26 mouse cellular contexts compared by ENCODE assay signal in the genomic region with DNA sequence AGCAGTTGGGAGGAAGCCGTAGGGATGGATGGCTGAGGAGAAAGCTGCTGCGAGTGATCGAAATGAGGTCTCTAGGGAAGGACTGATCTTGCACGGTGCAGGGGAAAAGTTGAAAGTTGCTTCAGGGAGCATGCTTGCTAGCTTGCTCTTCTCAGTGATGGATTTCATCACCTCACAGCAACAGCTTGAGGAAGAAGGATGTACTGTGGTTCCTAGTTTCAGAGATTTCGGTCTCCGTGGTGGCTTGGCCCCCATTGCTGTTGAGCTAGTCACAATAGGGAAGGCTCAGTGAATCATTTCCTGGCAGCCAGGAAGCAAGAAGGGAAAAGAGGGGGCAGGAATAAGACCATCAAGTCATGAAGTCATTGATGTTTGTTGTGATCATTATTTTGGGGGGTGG. TPM values are rescaled to one million over a fixed set of nuclear protein-coding genes. Genes with fewer than 3 reads are reported as not detected.
DNase-seq lines count a peak whose midpoint lies in the region; ATAC-seq and TF ChIP-seq lines count a peak whose summit lies in the region.
"Had no signal": no experiment of that assay in that cellular context is flagged by ENCODE, and none has a peak within 500 bp of the region (broad histone marks: within the 10 kb centered on the region; RNA-seq: fewer than 3 reads in every experiment).

No protein-coding gene starts in this region.

- H3K79me2 ChIP-seq in heart, adult 2 months (replicated peaks; ENCODE audit: control insufficient read depth, insufficient read depth, low read length), result no peaks in the 10 kb centered on the region

- intact Hi-C loops in heart, adult 2 months (cut with DNase I), result no loop called here

- no peak overlapping the region for H3K4me3 ChIP-seq in heart, adult 2 months
- H3K4me3 ChIP-seq in heart, embryonic 11.5 days (ENCODE audit: low read depth, low read length), result no peak overlapping the region
- H3K4me3 ChIP-seq in brown adipose tissue, adult 24 weeks (ENCODE audit: insufficient read depth, low read depth, low read length), result no peak overlapping the region
- no peak overlapping the region for H3K4me3 ChIP-seq in hindbrain, embryonic 10.5 days
- H3K4me3 ChIP-seq in forebrain, embryonic 13.5 days, result no peak overlapping the region
- H3K4me3 ChIP-seq: erythroblast, embryonic 14.5 days; forebrain, embryonic 15.5 days; hindbrain, embryonic 13.5 days; intestine, embryonic 15.5 days had no signal

- H3K27ac ChIP-seq in heart, adult 2 months, result peak overlapping the region; percentile 13; the same call in 1 of the 2 replicates
- H3K27ac ChIP-seq in heart, embryonic 11.5 days (ENCODE audit: low read depth, low read length), result no peak overlapping the region
- H3K27ac ChIP-seq in brown adipose tissue, adult 24 weeks (replicated peaks; ENCODE audit: low read depth, low read length), result 0 out of 2 replicates have a peak overlapping the region, but pooled peaks have one; percentile 7
- H3K27ac ChIP-seq in hindbrain, embryonic 10.5 days, result no peak overlapping the region
- H3K27ac ChIP-seq in forebrain, embryonic 13.5 days, result no peak overlapping the region
- H3K27ac ChIP-seq: embryonic facial prominence, embryonic 10.5 days; embryonic facial prominence, embryonic 13.5 days; forebrain, embryonic 10.5 days; forebrain, embryonic 15.5 days; heart, embryonic 13.5 days; hindbrain, embryonic 13.5 days; intestine, embryonic 15.5 days had no signal

- 33% methylated on average over 6 of the region's 6 CpGs for WGBS in heart, adult 2 months
- WGBS in heart, embryonic 11.5 days (ENCODE audit: insufficient replicate concordance), result 75% methylated on average over 6 of the region's 6 CpGs
- WGBS in hindbrain, embryonic 10.5 days, result 91% methylated on average over 6 of the region's 6 CpGs
- WGBS in forebrain, embryonic 13.5 days, result 96% methylated on average over 6 of the region's 6 CpGs

- H3K4me1 ChIP-seq in heart, adult 2 months (ENCODE audit: control insufficient read depth, insufficient read depth, low read length), result peaks cover 19% of the 10 kb centered on the region
- peaks cover 13% of the 10 kb centered on the region for H3K4me1 ChIP-seq in heart, embryonic 11.5 days (ENCODE audit: control insufficient read depth, insufficient read depth, low read length)
- H3K4me1 ChIP-seq in brown adipose tissue, adult 24 weeks (ENCODE audit: control insufficient read depth, insufficient read depth, insufficient read length, low read length), result peaks cover 19% of the 10 kb centered on the region
- peaks cover 34% of the 10 kb centered on the region for H3K4me1 ChIP-seq in hindbrain, embryonic 10.5 days (replicated peaks)
- H3K4me1 ChIP-seq in forebrain, embryonic 13.5 days, result peaks cover 18% of the 10 kb centered on the region; the same call in 1 of the 2 replicates

- no peaks in the 10 kb centered on the region for H3K27me3 ChIP-seq in heart, adult 2 months (ENCODE audit: control insufficient read depth, insufficient read depth, low read length)
- H3K27me3 ChIP-seq in heart, embryonic 11.5 days (ENCODE audit: control insufficient read depth, insufficient read depth, low read length), result peaks cover 38% of the 10 kb centered on the region
- peaks cover 50% of the 10 kb centered on the region for H3K27me3 ChIP-seq in hindbrain, embryonic 10.5 days (ENCODE audit: insufficient read depth, poor library complexity, severe bottlenecking)
- peaks cover 43% of the 10 kb centered on the region for H3K27me3 ChIP-seq in forebrain, embryonic 13.5 days

- H3K9me3 ChIP-seq in heart, embryonic 11.5 days (replicated peaks; ENCODE audit: control insufficient read depth, low read length), result no peaks in the 10 kb centered on the region
- H3K9me3 ChIP-seq in hindbrain, embryonic 10.5 days, result no peaks in the 10 kb centered on the region
- H3K9me3 ChIP-seq in forebrain, embryonic 13.5 days (replicated peaks), result no peaks in the 10 kb centered on the region
- H3K9me3 ChIP-seq: embryonic facial prominence, embryonic 10.5 days; embryonic facial prominence, embryonic 13.5 days; forebrain, embryonic 10.5 days; forebrain, embryonic 15.5 days; heart, embryonic 13.5 days; hindbrain, embryonic 13.5 days; intestine, embryonic 15.5 days had no signal

- no peak for TF ChIP-seq CTCF in heart, adult 2 months (IDR thresholded peaks at IDR 0.05)

- TF ChIP-seq EP300 in heart, adult 2 months (IDR thresholded peaks at IDR 0.05; ENCODE audit: insufficient read depth, low read depth, low read length), result no peak

- H3K4me2 ChIP-seq in heart, embryonic 11.5 days, result no peak overlapping the region
- H3K4me2 ChIP-seq in forebrain, embryonic 13.5 days, result no peak overlapping the region
- H3K4me2 ChIP-seq: embryonic facial prominence, embryonic 13.5 days; forebrain, embryonic 15.5 days; intestine, embryonic 15.5 days had no signal

- no peak for ATAC-seq in heart, embryonic 11.5 days (replicated peaks; ENCODE audit: insufficient number of reproducible peaks, low FRiP score, low TSS enrichment)
- peak; percentile 72 for ATAC-seq in granulocyte monocyte progenitor cell, adult 5-6 weeks (replicated peaks; ENCODE audit: poor library complexity, severe bottlenecking)
- ATAC-seq in forebrain, embryonic 13.5 days, result no peak
- ATAC-seq: intestine, embryonic 15.5 days; Patski had no signal

- H3K36me3 ChIP-seq in heart, adult 2 months (ENCODE audit: control insufficient read depth, insufficient read depth, low read length), result no peaks in the 10 kb centered on the region; the same call in 1 of the 2 replicates
- no peaks in the 10 kb centered on the region for H3K36me3 ChIP-seq in heart, embryonic 11.5 days (ENCODE audit: control insufficient read depth, insufficient read depth, low read length)
- H3K36me3 ChIP-seq in hindbrain, embryonic 10.5 days, result peaks cover 8% of the 10 kb centered on the region; the same call in 1 of the 2 replicates
- peaks cover 7% of the 10 kb centered on the region; the same call in 1 of the 2 replicates for H3K36me3 ChIP-seq in forebrain, embryonic 13.5 days (ENCODE audit: poor library complexity, severe bottlenecking)
- H3K36me3 ChIP-seq: forebrain, embryonic 15.5 days; G1E; intestine, embryonic 15.5 days had no signal

- no peak for TF ChIP-seq POLR2A in heart, adult 2 months (IDR thresholded peaks at IDR 0.05; ENCODE audit: insufficient read depth, low read depth, low read length)

- H3K9ac ChIP-seq in heart, adult 2 months (ENCODE audit: low read depth, low read length), result no peak overlapping the region
- H3K9ac ChIP-seq in heart, embryonic 11.5 days (ENCODE audit: low read depth, low read length), result no peak overlapping the region
- H3K9ac ChIP-seq in forebrain, embryonic 13.5 days, result no peak overlapping the region
- H3K9ac ChIP-seq: embryonic facial prominence, embryonic 13.5 days; forebrain, embryonic 15.5 days; heart, embryonic 13.5 days; intestine, embryonic 15.5 days had no signal

- DNase-seq in heart, adult 2 months, result no peak
- no peak for DNase-seq in hindbrain, embryonic 10.5 days (ENCODE audit: low spot score)
- no peak for DNase-seq in T-cell, adult 2 months (ENCODE audit: low spot score)
- DNase-seq: adrenal gland, adult 2 months; adrenal gland, postnatal 14 days; B cell, adult 2 months; embryo, embryonic 11 days; gastrocnemius, postnatal 25 days; kidney, adult 11 months; kidney, adult 8-10 months had no signal

RNA-seq across cellular contexts. Expression of a gene that starts 12.5 kb away (rescaled TPM):
- total RNA-seq in heart, adult 2 months (2021), result under 1 TPM in 1 of 2 experiments, not detected in 1; 0.57 TPM
- 1.4 and 1.6 TPM in 2 replicates for polyA plus RNA-seq in heart, adult 2 months (2012; rRNA removed)
- 0.20 TPM in 2 replicates for polyA plus RNA-seq in heart, embryonic 11.5 days (2014; fragmentation: Nextera tagmentation; extraction: Ambion mirVana)
- not detected in 2 replicates for polyA plus RNA-seq in brown adipose tissue, adult 24 weeks (2012; ENCODE audit: insufficient read depth, insufficient read length, missing spikeins)
- not detected in 2 replicates for total RNA-seq in granulocyte monocyte progenitor cell, adult 5-6 weeks (2014; fragmentation: Nextera tagmentation)
- total RNA-seq in granulocyte monocyte progenitor cell, adult 5-6 weeks (2017), result not detected in 2 replicates
- polyA plus RNA-seq in hindbrain, embryonic 10.5 days (2016; fragmentation: Nextera tagmentation; extraction: Ambion mirVana), result 0.19 and 0.38 TPM in 2 replicates
- 1.2 and 1.8 TPM in 2 replicates for polyA plus RNA-seq in forebrain, embryonic 13.5 days (2015; fragmentation: Nextera tagmentation; extraction: Ambion mirVana)
- total RNA-seq: CH12.LX; G1E; hematopoietic stem cell, adult 5-6 weeks had no signal
- polyA plus RNA-seq: embryonic facial prominence, embryonic 10.5 days; erythroblast, embryonic 14.5 days; G1E; intestine, embryonic 15.5 days; Patski had no signal

RNA-seq across cellular contexts. Expression of a gene that starts 36.1 kb away (rescaled TPM):
- 1 to 10 TPM; 3.7 to 4.2 TPM for total RNA-seq in heart, adult 2 months (2021)
- 5.2 and 11.0 TPM in 2 replicates for polyA plus RNA-seq in heart, adult 2 months (2012; rRNA removed)
- 25.8 and 27.5 TPM in 2 replicates for polyA plus RNA-seq in heart, embryonic 11.5 days (2014; fragmentation: Nextera tagmentation; extraction: Ambion mirVana)
- 2.7 and 4.4 TPM in 2 replicates for polyA plus RNA-seq in brown adipose tissue, adult 24 weeks (2012; ENCODE audit: insufficient read depth, insufficient read length, missing spikeins)
- 10.2 and 16.8 TPM in 2 replicates for total RNA-seq in granulocyte monocyte progenitor cell, adult 5-6 weeks (2014; fragmentation: Nextera tagmentation)
- 11.1 and 18.9 TPM in 2 replicates for total RNA-seq in granulocyte monocyte progenitor cell, adult 5-6 weeks (2017)
- 76.7 and 88.1 TPM in 2 replicates for polyA plus RNA-seq in hindbrain, embryonic 10.5 days (2016; fragmentation: Nextera tagmentation; extraction: Ambion mirVana)
- 55.1 and 56.4 TPM in 2 replicates for polyA plus RNA-seq in forebrain, embryonic 13.5 days (2015; fragmentation: Nextera tagmentation; extraction: Ambion mirVana)

RNA-seq across cellular contexts. Expression of a gene that starts 56.2 kb away (rescaled TPM):
- 10 to 100 TPM; 44.3 to 52.2 TPM for total RNA-seq in heart, adult 2 months (2021)
- 29.6 and 31.0 TPM in 2 replicates for polyA plus RNA-seq in heart, adult 2 months (2012; rRNA removed)
- polyA plus RNA-seq in heart, embryonic 11.5 days (2014; fragmentation: Nextera tagmentation; extraction: Ambion mirVana), result 2.1 and 2.7 TPM in 2 replicates
- polyA plus RNA-seq in brown adipose tissue, adult 24 weeks (2012; ENCODE audit: insufficient read depth, insufficient read length, missing spikeins), result 6.8 and 15.5 TPM in 2 replicates
- total RNA-seq in granulocyte monocyte progenitor cell, adult 5-6 weeks (2014; fragmentation: Nextera tagmentation), result 0.34 and 0.58 TPM in 2 replicates
- 0.26 and 0.47 TPM in 2 replicates for total RNA-seq in granulocyte monocyte progenitor cell, adult 5-6 weeks (2017)
- 2.8 and 3.5 TPM in 2 replicates for polyA plus RNA-seq in hindbrain, embryonic 10.5 days (2016; fragmentation: Nextera tagmentation; extraction: Ambion mirVana)
- 7.1 and 9.5 TPM in 2 replicates for polyA plus RNA-seq in forebrain, embryonic 13.5 days (2015; fragmentation: Nextera tagmentation; extraction: Ambion mirVana)
- total RNA-seq: CH12.LX had no signal

Comparison
In these comparisons a context has a peak if more than half of its experiments do, and no peak if none do; other contexts are left out.
1. H3K27ac ChIP-seq: peak in heart, adult 2 months (single experiment) and brown adipose tissue, adult 24 weeks (single experiment); none in heart, embryonic 11.5 days (single experiment), hindbrain, embryonic 10.5 days (single experiment) and forebrain, embryonic 13.5 days (single experiment).